Mouse (Mus musculus) adrenal gland (tissue): ENCODE results near the gene Glod4.

Source experiments
- intact Hi-C: fragments of 180-260 bp; cut with DNase I; formaldehyde crosslinking; loops from one replicate; pipeline ENCODE4 v1.15.1; 2025

The Glod4 gene

DNA sequence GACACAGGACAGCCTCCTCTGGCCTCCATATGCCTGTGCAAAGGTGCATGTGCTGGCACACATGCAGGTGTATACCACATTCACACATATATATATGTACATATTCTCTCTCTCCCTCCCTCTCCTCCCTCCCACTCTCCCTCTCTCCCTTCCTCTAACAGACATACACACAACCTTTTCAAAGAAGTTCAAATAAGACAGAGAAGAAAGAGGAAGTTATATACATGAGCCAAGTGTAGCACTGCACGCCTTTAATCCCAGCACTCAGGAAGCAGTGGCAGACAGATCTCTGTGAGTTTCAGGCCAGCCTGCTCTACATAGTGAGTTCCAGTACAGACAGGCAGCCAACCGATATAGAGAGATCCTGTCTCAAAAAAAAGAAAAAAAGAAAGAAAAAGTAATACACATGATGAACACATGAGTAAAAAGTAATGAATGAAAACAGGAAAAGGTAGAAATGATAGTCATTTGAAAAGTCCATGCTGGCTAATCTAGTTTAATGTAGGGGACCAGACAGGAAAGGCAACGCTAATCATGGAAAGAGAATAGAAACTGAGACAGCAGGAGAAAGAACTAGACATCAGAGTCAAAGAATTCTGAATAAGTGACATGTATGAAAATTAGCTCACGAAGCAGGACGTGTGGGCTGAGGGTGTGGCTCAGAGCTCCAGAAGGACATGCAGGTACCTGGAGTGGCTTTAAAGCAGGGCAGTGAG lies 90.1 kb downstream of the Glod4 start:
- intact Hi-C loops = no loop called here

DNA sequence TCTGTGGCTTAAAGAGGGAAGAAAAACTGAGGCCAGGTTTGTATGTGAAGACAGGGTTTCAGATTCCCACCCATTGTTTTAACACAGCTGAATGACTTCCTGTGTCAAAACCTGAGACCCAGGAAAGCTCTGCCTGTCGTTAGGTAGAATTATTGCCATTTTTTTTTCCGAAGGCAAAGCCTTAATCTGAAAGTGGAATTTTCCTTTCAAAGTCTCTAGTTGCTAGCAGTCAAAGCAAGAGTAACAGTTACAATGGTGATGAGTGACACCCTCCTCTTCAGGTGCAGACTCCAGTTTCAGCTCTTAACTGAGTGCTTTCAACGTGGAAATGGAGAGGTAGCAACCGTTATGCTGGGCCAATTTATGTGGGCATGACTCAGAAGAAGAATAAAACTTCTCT lies 92.5 kb downstream of the Glod4 start:
- intact Hi-C loops = no loop called here

DNA sequence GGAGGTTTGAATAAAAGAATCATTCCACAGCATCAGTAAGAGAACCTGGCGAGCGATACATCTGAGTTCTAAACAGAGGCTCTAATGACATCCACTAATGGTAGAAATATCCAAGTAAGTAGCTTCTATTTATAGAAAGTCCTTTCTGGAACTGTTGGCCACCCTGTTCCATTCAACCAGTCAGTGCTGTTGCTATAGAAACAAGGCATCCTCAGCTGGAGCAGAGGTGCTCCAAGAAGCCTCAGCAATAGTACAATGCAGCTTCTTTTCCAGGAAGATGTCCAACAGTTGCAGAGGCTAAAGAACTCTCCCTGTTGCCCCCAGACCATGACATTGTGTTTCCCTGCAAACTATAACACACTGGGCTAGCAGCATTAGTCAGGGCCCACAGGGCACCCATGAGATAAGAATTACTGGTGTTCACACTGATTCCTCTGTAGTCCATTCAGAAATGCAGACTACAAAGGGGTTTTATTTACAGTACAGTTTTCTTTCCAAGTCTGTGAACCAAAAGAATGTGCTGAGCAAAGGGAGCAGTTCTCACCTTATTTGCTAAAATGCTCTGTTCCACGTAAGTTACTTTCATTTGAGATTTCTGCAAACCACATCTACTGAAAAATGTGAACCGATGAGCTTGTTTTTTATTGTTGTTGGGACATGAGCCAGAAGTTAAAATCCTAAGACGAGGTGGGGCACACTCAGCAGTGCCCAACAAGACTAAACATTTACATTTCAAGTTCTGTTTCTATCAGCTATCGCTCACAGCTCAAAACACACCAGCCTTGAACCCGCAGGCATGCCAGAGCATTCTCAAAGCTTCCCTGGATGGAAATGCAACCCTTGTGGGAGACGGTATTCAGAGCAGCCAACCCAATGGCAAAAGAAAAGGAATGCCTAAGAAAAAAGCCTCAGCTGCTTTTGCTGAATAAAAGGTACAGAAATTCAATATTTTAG lies 95.2 kb downstream of the Glod4 start:
- intact Hi-C loops = no loop called here

DNA sequence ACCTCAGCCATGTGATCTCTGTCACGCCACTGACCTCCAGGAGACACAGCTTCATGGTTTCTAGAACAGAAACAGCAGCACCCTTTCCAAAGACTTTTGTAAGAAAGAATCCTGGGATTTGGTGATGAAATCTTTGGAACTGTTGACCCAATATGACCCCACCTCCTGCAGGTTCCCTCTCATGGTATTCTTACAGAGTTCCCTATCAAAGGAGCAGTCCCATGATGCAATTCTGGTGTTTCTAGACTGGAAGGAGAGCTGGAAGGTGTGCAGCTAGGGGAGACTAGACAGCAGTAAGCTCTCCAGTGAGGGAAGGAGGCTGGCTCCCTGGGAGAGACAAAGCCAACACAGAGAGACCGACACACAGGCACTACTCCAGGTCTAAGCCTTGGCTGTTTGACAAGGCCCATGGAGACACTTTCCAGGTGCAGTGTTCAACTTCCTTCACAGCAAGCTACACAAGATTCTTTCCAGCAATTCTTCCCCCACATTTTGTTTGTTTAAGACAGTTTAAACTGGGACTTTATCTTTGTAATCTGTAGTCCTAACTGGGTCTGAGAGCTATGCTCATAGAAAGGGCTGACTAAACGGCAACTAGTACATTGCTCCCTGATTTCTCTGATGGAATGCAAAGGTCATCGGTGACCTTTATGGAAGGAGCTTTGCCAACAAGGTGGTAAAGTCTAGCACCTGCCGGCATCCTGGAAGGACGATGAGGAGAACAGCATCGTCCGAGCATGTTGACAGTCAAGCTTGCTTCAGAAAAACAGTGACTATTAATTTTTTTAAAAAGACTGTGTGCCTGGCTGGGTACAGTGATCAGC lies 97.1 kb downstream of the Glod4 start:
- intact Hi-C loops = no loop called here

DNA sequence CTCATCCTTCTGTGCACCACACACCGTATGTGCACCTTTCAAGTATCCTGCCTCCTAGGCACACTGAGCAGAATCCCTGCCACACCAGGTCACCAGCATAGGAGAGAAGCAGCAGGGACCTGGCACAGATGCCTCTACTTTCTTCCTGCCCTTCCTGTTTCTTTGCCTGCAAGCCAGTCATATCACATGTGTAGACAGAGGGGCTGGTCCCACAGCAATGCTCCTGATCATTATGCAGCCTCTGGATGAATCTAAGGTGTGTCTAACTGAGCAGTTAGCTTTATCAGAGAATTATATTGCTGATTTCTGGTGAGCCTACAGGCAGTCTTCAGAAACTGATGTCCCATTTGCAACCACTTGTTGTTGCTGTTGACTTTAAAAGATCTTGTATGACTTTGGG lies 98.4 kb downstream of the Glod4 start:
- intact Hi-C loops = no loop called here

DNA sequence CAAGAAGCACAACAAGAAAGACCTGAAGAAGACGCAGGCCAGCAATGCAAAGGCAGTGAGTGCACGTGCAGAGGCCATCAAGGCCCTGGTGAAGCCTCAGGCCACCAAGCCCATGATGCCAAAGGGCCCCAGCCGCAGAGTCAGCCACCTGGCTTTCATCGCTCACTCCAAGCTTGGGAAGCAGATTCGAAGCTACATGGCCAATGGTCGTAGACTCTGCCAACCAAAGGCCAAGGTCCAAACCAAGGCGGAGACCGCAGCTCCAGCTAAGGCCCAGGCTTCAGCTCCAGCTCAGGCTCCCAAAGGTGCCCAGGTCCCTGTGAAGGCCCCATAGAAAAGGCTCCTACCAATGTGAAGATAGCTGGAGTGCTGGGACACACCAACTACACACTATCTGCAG lies 99.1 kb downstream of the Glod4 start:
- intact Hi-C loops = no loop called here

DNA sequence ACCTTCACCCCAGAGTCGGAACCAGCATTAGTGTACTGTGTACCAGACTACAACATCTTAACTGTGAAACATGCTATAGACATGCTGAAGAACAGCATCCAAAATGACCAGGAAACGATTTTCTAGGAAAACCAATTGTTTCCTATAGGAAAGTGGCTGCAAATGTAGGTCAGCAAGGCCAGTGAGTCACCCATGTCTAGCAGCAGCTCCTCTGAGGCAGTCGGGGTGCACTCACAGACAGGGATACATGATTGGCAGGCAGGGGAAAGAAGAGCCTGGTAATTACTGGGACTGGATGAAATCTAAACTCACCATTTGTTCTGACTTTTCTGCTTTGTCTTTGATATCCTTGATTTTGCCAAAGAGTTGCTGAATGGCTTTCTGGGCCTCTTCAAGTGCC lies 105.5 kb downstream of the Glod4 start:
- intact Hi-C loops = no loop called here

DNA sequence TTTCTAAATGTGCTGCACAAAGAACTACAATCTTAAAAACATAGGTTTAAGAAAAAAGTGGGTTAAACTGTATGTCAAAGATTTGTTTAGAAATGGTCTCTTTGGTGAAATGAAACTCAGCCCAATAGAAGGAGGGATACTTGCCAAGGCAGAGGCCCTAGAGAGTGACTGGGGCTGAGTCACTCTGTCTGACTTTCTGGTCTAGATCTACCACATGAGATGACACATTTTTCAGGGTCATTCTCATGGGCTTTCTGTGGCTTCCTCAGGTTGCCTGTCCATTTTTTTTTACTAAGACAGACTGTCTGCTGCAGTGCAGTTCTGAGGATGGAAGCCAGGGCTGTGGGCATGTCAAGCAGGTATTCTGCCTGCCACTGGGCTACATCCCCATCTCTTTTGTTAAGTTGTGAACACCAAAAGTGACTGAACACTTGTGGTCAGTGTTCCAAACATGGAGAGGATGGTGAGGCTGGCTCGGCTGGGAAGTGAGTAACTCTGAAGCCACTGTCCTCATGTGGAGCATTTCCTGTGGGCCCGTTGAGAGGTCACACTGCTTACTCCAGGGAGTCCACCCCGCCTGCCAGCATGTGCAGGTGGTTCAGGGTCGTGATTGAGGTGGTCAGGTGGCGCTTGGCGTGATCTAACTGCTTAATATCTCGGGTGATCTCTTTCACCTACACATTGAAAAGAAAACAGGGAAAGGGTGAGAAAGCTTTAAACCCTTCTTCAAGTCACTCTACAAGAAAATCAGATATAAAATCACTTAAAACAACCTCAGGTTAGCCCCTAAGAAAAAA lies 107.7 kb downstream of the Glod4 start:
- intact Hi-C loops = no loop called here

DNA sequence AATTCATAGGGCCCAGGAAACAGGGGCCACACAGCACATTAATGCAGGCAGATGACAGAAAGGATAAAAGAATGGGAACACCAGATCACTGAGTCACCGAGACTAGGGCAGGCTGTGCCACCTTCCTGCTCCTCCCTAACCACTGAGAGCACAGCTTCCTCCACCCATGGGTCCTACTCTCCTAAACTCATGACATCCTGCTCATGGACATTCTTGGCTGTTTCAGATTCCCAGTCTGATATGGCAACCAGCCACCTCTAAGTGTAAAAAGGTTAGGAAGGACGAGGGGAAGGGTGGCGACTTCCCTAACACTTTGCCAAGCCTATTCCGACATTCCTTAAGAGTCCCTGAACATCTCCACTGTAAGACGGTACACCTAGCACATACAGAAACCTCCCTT lies 112.7 kb downstream of the Glod4 start:
- intact Hi-C loops = loop anchor here (5.0 kb wide), 1 partner anchor 44 kb away; no protein-coding TSS in a partner anchor

DNA sequence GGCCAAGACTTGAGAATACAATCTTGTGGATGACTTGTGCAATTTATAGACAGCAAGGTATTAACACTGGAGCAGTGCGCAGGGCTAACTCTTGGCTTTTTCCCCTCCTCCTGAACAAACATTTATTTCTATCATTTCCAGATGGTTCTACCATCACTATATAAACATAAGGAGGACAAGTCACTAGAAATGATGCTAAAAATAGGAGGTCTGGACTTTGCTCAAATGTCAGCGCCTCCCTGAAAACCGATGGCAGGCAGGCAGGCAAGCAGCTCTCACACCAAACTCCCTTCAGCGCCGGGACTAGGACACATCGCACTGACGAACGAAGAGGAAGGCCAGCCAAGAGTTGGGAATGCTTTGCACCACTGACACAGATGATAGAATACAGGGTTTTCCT lies 118.1 kb downstream of the Glod4 start:
- intact Hi-C loops = no loop called here

DNA sequence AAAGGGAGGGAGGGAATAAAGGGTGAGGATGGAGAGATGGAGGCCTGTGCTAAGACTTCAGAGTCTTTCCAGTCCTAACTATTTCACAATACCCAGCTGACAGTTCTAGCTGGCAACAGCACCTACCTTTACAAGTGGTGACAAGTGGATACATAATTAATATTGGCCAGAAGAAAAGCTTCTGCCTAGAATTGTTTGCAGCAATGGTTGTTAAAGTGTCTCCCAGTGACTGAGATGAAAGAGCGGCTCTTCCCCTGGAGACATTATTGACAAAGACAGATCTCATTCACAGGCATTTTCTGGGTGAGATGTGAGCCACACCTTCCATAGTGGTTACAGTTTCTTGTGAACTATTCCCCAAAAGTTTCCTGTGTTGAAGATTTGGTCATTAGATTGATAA lies 120.0 kb downstream of the Glod4 start:
- intact Hi-C loops = loop anchor here (5.0 kb wide), 1 partner anchor 226 kb away; no protein-coding TSS in a partner anchor

DNA sequence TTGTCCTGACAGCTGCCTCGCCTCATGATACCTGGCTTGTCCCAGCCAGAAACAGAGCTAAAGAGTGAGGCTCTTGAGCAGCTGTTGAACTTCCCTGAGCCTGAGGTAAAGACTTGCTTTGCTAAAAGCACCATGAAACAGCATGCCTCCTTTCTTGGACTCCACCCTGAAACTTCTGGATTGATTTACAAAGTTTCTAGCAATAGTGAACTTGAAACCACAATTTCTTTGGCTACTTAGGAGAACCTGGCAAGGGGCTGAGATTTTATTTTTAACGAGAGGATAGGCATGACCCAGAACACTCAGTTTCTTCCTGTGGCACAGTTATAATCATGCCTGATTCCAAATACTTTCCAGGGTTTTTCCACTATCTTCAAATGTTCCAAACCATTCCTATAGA lies 121.0 kb downstream of the Glod4 start:
- intact Hi-C loops = loop anchor here (5.0 kb wide), 1 partner anchor 225 kb away; no protein-coding TSS in a partner anchor

DNA sequence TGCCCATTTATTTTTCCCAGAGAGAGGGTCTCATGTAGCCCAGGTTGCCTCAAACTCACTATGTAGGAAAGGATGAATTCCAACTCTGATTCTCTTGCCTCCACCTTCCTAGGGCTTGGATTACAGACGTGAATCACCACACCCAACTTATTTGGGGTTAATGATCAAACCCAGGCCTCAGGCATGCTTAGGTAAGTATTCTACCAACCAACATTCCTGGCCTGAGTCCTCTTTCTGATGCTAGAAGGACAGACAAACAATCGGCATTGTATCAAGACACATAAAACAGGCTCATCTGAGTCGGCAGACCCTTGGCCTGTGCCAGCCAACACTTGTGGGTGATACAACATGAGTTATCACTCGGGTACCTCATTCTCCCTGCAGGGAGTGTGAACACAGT lies 122.4 kb downstream of the Glod4 start:
- intact Hi-C loops = loop anchor here (5.0 kb wide), 1 partner anchor 224 kb away; no protein-coding TSS in a partner anchor

DNA sequence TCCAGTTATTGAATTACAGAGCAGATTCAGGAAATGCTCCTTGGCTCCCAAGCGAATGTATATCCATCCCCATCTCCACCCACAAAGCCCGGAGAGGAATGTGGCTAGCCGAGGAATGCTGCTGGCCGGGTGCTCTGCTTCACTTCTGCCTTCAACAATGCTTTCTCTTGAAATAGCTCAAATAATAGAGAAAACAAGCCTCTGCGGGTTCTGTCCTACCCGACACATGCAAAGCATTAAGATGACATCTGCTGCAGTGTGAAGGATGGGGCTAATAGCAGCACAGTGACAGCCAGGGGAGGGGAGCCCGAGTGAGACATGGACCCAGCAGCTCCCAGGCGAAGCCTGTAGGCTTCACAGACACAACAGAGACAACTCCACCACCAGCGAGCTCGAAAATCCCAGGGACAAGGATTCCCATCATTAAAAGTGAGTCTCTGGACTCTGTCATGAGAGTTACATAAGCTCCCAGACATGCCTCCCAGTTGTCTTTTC lies 123.1 kb downstream of the Glod4 start:
- intact Hi-C loops = loop anchor here (5.0 kb wide), 1 partner anchor 223 kb away; no protein-coding TSS in a partner anchor

DNA sequence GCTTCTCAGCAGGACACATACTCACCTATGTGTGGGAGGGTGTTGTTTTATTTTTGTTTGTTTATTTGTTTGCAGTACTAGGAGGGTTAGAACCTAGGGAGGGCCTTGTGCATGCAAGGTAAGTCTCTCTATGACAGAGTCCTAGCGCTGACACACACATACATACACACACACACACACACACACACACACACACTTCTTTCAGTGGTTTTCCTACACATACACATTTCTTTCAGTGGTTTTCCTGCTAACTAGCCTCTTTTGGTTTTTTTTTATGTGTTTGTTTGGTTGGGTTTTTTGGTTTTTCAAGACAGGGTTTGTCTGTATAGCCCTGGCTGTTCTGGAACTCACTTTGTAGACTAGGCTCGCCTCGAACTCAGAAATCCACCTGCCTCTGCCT lies 133.1 kb downstream of the Glod4 start:
- intact Hi-C loops = no loop called here

DNA sequence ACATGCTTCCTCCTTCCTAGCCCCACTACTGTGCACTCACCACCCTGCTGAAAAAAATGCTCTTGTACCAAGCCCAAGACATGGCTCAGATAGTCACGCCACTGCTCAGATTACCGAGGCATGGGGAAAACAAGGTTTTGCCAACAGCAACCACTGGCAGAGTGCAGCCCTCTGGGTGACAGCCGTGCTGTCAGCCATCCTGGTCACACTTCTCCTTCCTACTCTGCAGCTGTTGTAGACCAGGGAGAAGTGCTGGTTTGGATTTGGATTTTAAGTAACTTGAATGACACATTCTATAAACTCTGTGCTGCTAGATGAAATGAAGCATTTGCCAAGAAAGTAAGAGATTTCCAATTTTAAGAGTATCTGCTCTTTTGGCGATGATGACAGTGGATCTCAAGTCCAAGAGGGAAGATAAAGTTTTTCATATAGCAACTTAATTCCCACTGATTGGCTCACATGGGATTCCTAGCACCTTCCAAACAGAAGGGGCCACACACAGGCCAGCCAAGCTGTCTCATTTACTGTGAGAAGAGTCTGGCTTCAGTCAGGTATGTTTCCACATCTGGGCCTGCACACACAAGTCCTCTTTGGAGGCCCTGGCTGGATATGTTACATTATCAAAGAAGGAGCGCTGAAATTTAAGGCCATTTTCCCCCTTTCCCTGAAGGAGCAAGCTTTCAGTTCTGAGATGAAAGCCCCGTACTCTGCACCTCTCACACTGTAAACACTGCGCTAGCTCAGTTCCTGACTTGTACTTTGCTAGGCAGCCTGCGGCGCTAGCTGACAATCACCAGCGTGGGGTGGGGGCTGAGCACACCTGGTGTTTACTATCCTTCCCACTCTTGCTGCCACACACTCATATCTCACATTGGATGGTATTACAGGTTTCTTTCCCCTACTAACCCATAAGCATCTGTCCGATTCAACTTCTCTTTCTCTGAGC lies 136.7 kb downstream of the Glod4 start:
- intact Hi-C loops = no loop called here

DNA sequence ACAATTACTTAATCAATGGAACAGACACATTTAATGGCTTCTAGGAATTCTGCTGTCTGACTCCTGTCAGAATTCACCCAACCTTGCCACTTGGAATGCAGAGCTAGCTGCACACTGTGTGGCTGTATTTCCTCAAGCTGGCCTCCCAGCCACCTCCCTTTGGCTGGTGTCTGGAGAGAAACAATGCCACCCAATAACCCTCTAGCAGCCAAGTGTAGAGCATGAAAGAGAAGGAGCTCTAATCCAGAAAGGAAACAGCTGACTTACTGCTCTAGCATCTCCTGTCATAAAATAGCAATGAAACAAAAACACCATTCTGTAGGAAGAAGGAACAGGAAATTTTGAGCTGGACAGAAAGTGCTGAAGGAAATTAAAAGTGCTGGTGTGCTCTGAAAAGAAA lies 142.4 kb downstream of the Glod4 start:
- intact Hi-C loops = no loop called here

DNA sequence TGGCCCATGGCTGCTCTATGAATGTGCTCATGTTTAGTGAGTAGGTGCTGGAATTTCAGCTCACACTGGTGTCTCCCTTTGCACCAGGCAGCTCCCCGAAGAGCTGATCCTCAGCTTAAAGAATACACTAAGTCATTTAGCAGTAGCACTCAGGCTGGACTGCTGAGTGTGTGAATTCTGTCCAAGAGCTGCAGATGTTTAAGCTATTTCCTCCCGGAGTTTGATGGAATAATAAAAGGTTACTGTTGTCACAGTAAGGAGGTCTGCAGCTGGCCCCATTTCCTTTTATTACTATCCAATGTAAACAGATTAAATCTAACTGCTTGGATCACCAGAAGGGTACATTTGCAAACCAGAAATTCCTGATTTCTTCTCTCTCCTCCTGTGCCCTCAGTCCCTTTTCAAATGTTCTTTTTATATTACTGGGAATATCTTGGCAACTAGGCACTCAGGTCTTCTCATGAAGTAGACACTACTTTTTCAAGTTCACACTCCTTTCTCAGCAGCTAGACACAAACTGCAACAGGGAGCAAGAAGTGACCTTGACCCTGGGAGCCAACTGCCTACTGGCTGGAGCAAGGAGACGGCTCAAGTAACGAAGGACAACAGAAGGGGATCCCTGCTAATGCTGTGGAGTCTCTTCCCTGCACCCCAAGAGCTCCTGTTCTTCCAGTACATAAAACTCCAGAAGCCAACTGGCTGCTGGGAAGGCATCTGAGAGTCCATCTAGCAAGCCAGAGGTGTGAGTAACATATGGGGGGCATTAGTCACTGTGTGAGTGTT lies 144.1 kb downstream of the Glod4 start:
- intact Hi-C loops = no loop called here
